Comparison of ENCODE assay signal across 9 mouse cellular contexts in genomic region chr11:69833554-69833953, GRCm38 (mm10). TPM values are rescaled to one million over a fixed set of nuclear protein-coding genes. Genes with fewer than 3 reads are reported as not detected.
DNase-seq lines count a peak whose midpoint lies in the region; ATAC-seq and TF ChIP-seq lines count a peak whose summit lies in the region.
"Had no signal": no experiment of that assay in that cellular context is flagged by ENCODE, and none has a peak within 500 bp of the region (broad histone marks: within the 10 kb centered on the region; RNA-seq: fewer than 3 reads in every experiment).

No protein-coding gene starts in this region.

- H3K4me1 ChIP-seq in embryonic facial prominence, embryonic 12.5 days = peaks cover 35% of the 10 kb centered on the region
- peaks cover 32% of the 10 kb centered on the region for H3K4me1 ChIP-seq in intestine, embryonic 15.5 days (replicated peaks)
- peaks cover 46% of the 10 kb centered on the region for H3K4me1 ChIP-seq in neural tube, embryonic 12.5 days

- peak overlapping the region; percentile 77; the same call in 1 of the 2 replicates for H3K9ac ChIP-seq in embryonic facial prominence, embryonic 12.5 days
- peak overlapping the region; percentile 45; the same call in 1 of the 2 replicates for H3K9ac ChIP-seq in intestine, embryonic 15.5 days
- peak overlapping the region; percentile 91 for H3K9ac ChIP-seq in neural tube, embryonic 12.5 days

- no peak for DNase-seq in layer of hippocampus, adult 2 months (ENCODE audit: low spot score in 2 of 2)
- no peak for DNase-seq in layer of hippocampus, adult 8-10 months (ENCODE audit: low spot score in 2 of 2)
- DNase-seq in adrenal gland, adult 18-20 months (ENCODE audit: low spot score in 2 of 2) = no peak
- DNase-seq in frontal cortex, adult 2 months (ENCODE audit: extremely low spot score in 1 of 2, low spot score in 1 of 2) = no peak
- DNase-seq in left cerebral cortex, postnatal 14 days (ENCODE audit: low spot score in 2 of 2) = no peak

- WGBS in embryonic facial prominence, embryonic 12.5 days = 60% methylated on average over 8 of the region's 8 CpGs
- 73% methylated on average over 8 of the region's 8 CpGs for WGBS in intestine, embryonic 15.5 days
- WGBS in neural tube, embryonic 12.5 days = 54% methylated on average over 8 of the region's 8 CpGs

- H3K27me3 ChIP-seq in embryonic facial prominence, embryonic 12.5 days = no peaks in the 10 kb centered on the region
- H3K27me3 ChIP-seq in intestine, embryonic 15.5 days (replicated peaks) = no peaks in the 10 kb centered on the region
- peaks cover 7% of the 10 kb centered on the region for H3K27me3 ChIP-seq in neural tube, embryonic 12.5 days (replicated peaks)

- no peaks in the 10 kb centered on the region for H3K9me3 ChIP-seq in embryonic facial prominence, embryonic 12.5 days
- H3K9me3 ChIP-seq in intestine, embryonic 15.5 days = no peaks in the 10 kb centered on the region
- H3K9me3 ChIP-seq in neural tube, embryonic 12.5 days = no peaks in the 10 kb centered on the region

- H3K4me2 ChIP-seq in embryonic facial prominence, embryonic 12.5 days (replicated peaks) = peak overlapping the region; percentile 97
- peak overlapping the region; percentile 92 for H3K4me2 ChIP-seq in intestine, embryonic 15.5 days (replicated peaks)
- H3K4me2 ChIP-seq in neural tube, embryonic 12.5 days (replicated peaks) = peak overlapping the region; percentile 90

- peak overlapping the region; percentile 53; the same call in 1 of the 2 replicates for H3K27ac ChIP-seq in layer of hippocampus, adult 2 months
- no peak overlapping the region for H3K27ac ChIP-seq in embryonic facial prominence, embryonic 12.5 days
- H3K27ac ChIP-seq in intestine, embryonic 15.5 days = no peak overlapping the region
- H3K27ac ChIP-seq in neural tube, embryonic 12.5 days = no peak overlapping the region

- intact Hi-C loops in left cerebral cortex, postnatal 14 days (cut with DNase I) = no loop called here

- TF ChIP-seq CTCF in layer of hippocampus, adult 2 months (conservative IDR thresholded peaks at IDR 0.05) = no peak

- H3K36me3 ChIP-seq in embryonic facial prominence, embryonic 12.5 days = peaks cover 38% of the 10 kb centered on the region
- no peaks in the 10 kb centered on the region for H3K36me3 ChIP-seq in intestine, embryonic 15.5 days
- H3K36me3 ChIP-seq in neural tube, embryonic 12.5 days = peaks cover 42% of the 10 kb centered on the region

- ATAC-seq in embryonic facial prominence, embryonic 12.5 days (ENCODE audit: insufficient number of reproducible peaks, insufficient read depth, low FRiP score, low TSS enrichment) = no peak
- ATAC-seq in intestine, embryonic 15.5 days = no peak
- no peak for ATAC-seq in neural tube, embryonic 12.5 days (ENCODE audit: low FRiP score, low read depth)

- H3K4me3 ChIP-seq in layer of hippocampus, adult 2 months = peak overlapping the region; percentile 79
- peak overlapping the region; percentile 79 for H3K4me3 ChIP-seq in embryonic facial prominence, embryonic 12.5 days
- peak overlapping the region; percentile 40 for H3K4me3 ChIP-seq in intestine, embryonic 15.5 days (replicated peaks)
- peak overlapping the region; percentile 84 for H3K4me3 ChIP-seq in neural tube, embryonic 12.5 days

RNA-seq across cellular contexts. Expression of gene Nlgn2, which starts 4.0 kb away (rescaled TPM):
- 100 to 1,000 TPM; 197 to 201 TPM for total RNA-seq in layer of hippocampus, adult 2 months (2021)
- total RNA-seq in layer of hippocampus, adult 8-10 months (2022) = 100 to 1,000 TPM; 189 to 200 (median 199) TPM
- 13.0 and 13.1 TPM in 2 replicates for polyA plus RNA-seq in embryonic facial prominence, embryonic 12.5 days (2016; fragmentation: Nextera tagmentation; extraction: Ambion mirVana)
- polyA plus RNA-seq in intestine, embryonic 15.5 days (2015; fragmentation: Nextera tagmentation; extraction: Ambion mirVana) = 5.2 and 5.3 TPM in 2 replicates
- polyA plus RNA-seq in neural tube, embryonic 12.5 days (2016; fragmentation: Nextera tagmentation; extraction: Ambion mirVana) = 14.1 and 16.6 TPM in 2 replicates
- 10 to 100 TPM; 19.7 to 24.9 TPM for total RNA-seq in adrenal gland, adult 18-20 months (2021)
- polyA plus RNA-seq in frontal cortex, adult 2 months (2012; rRNA removed) = 116 and 125 TPM in 2 replicates
- total RNA-seq in left cerebral cortex, postnatal 14 days (2021) = 100 to 1,000 TPM; 277 to 281 TPM

RNA-seq across cellular contexts. Expression of gene Tmem256, which starts 4.8 kb away (rescaled TPM):
- 100 to 1,000 TPM; 113 to 114 TPM for total RNA-seq in layer of hippocampus, adult 2 months (2021)
- total RNA-seq in layer of hippocampus, adult 8-10 months (2022) = 100 to 1,000 TPM; 113 to 131 (median 121) TPM
- polyA plus RNA-seq in embryonic facial prominence, embryonic 12.5 days (2016; fragmentation: Nextera tagmentation; extraction: Ambion mirVana) = 351 and 399 TPM in 2 replicates
- 442 and 459 TPM in 2 replicates for polyA plus RNA-seq in intestine, embryonic 15.5 days (2015; fragmentation: Nextera tagmentation; extraction: Ambion mirVana)
- polyA plus RNA-seq in neural tube, embryonic 12.5 days (2016; fragmentation: Nextera tagmentation; extraction: Ambion mirVana) = 325 and 328 TPM in 2 replicates
- total RNA-seq in adrenal gland, adult 18-20 months (2021) = 100 to 1,000 TPM; 145 TPM
- 183 and 212 TPM in 2 replicates for polyA plus RNA-seq in frontal cortex, adult 2 months (2012; rRNA removed)
- total RNA-seq in left cerebral cortex, postnatal 14 days (2021) = 100 to 1,000 TPM; 160 to 167 TPM

RNA-seq across cellular contexts. Expression of gene Spem1, which starts 11.6 kb away (rescaled TPM):
- under 1 TPM; 0.34 to 0.49 TPM for total RNA-seq in layer of hippocampus, adult 2 months (2021)
- total RNA-seq in layer of hippocampus, adult 8-10 months (2022) = under 1 TPM in 2 of 4 experiments, not detected in 2; 0.31 to 0.75 TPM
- 0.29 and 0.58 TPM in 2 replicates for polyA plus RNA-seq in embryonic facial prominence, embryonic 12.5 days (2016; fragmentation: Nextera tagmentation; extraction: Ambion mirVana)
- polyA plus RNA-seq in intestine, embryonic 15.5 days (2015; fragmentation: Nextera tagmentation; extraction: Ambion mirVana) = 0.21 TPM in 1 of 2 replicates, not detected in the other
- polyA plus RNA-seq in neural tube, embryonic 12.5 days (2016; fragmentation: Nextera tagmentation; extraction: Ambion mirVana) = 0.52 TPM in 1 of 2 replicates, not detected in the other
- not detected for total RNA-seq in adrenal gland, adult 18-20 months (2021)
- 0.42 and 0.58 TPM in 2 replicates for polyA plus RNA-seq in frontal cortex, adult 2 months (2012; rRNA removed)
- total RNA-seq in left cerebral cortex, postnatal 14 days (2021) = under 1 TPM in 1 of 2 experiments, not detected in 1; 0.32 TPM

RNA-seq across cellular contexts. Expression of gene Plscr3, which starts 12.6 kb away (rescaled TPM):
- total RNA-seq in layer of hippocampus, adult 2 months (2021) = 10 to 100 TPM; 17.1 to 19.8 TPM
- total RNA-seq in layer of hippocampus, adult 8-10 months (2022) = 10 to 100 TPM; 17.1 to 21.8 (median 20.0) TPM
- 122 and 127 TPM in 2 replicates for polyA plus RNA-seq in embryonic facial prominence, embryonic 12.5 days (2016; fragmentation: Nextera tagmentation; extraction: Ambion mirVana)
- 70.4 and 74.6 TPM in 2 replicates for polyA plus RNA-seq in intestine, embryonic 15.5 days (2015; fragmentation: Nextera tagmentation; extraction: Ambion mirVana)
- 64.4 and 69.9 TPM in 2 replicates for polyA plus RNA-seq in neural tube, embryonic 12.5 days (2016; fragmentation: Nextera tagmentation; extraction: Ambion mirVana)
- total RNA-seq in adrenal gland, adult 18-20 months (2021) = 10 to 100 TPM; 38.2 to 46.2 TPM
- polyA plus RNA-seq in frontal cortex, adult 2 months (2012; rRNA removed) = 33.6 and 37.6 TPM in 2 replicates
- 10 to 100 TPM; 19.5 to 22.3 TPM for total RNA-seq in left cerebral cortex, postnatal 14 days (2021)

RNA-seq across cellular contexts. Expression of gene Spem2, which starts 15.3 kb away (rescaled TPM):
- total RNA-seq in layer of hippocampus, adult 2 months (2021) = not detected
- not detected for total RNA-seq in layer of hippocampus, adult 8-10 months (2022)
- not detected in 2 replicates for polyA plus RNA-seq in embryonic facial prominence, embryonic 12.5 days (2016; fragmentation: Nextera tagmentation; extraction: Ambion mirVana)
- not detected in 2 replicates for polyA plus RNA-seq in intestine, embryonic 15.5 days (2015; fragmentation: Nextera tagmentation; extraction: Ambion mirVana)
- not detected in 2 replicates for polyA plus RNA-seq in neural tube, embryonic 12.5 days (2016; fragmentation: Nextera tagmentation; extraction: Ambion mirVana)
- total RNA-seq in adrenal gland, adult 18-20 months (2021) = not detected
- polyA plus RNA-seq in frontal cortex, adult 2 months (2012; rRNA removed) = not detected in 2 replicates
- total RNA-seq in left cerebral cortex, postnatal 14 days (2021) = not detected
- total RNA-seq: layer of hippocampus, postnatal 14 days had no signal

Comparison
In these comparisons a context has a peak if more than half of its experiments do, and no peak if none do; other contexts are left out.
1. RNA of gene Nlgn2, which starts 4.0 kb away (total RNA-seq): 277 to 281 TPM in left cerebral cortex, postnatal 14 days, 197 to 201 TPM in layer of hippocampus, adult 2 months and 189 to 200 TPM in layer of hippocampus, adult 8-10 months; 19.7 to 24.9 TPM in adrenal gland, adult 18-20 months; every median in the first group is over 4 times any median in the second.
2. Peak in every context shown above with its lines, with median percentiles within 50 percentile points of each other: H3K4me3 ChIP-seq, H3K4me2 ChIP-seq and H3K9ac ChIP-seq.